Mouse (Mus musculus) thymus, adult 2 months (tissue): ENCODE measurements around the gene Defb42. TPM values are rescaled to one million over a fixed set of nuclear protein-coding genes. Genes with fewer than 3 reads are reported as not detected.

Experiments used
- DNase-seq: peaks from one replicate; pipeline ENCODE4 v3.0.0; 2021
- H3K27ac ChIP-seq: fragments of 200-500 bp; 2 replicates; pipeline ENCODE4 v1.5.1; 2012; ENCODE audit warnings: low read length, control low read depth; ENCODE audit not compliant: control insufficient read depth, insufficient read depth
- H3K27me3 ChIP-seq: fragments of 200-500 bp; 2 replicates; pipeline ENCODE4 v1.6.1; 2012; ENCODE audit warnings: mild to moderate bottlenecking, low read length, moderate library complexity, mixed read lengths; ENCODE audit not compliant: control insufficient read depth, insufficient read depth
- H3K36me3 ChIP-seq: fragments of 200-500 bp; 2 replicates; pipeline ENCODE4 v1.6.1; 2012; ENCODE audit warnings: mild to moderate bottlenecking, low read length, moderate library complexity; ENCODE audit not compliant: control insufficient read depth, insufficient read depth
- H3K4me1 ChIP-seq: fragments of 200-500 bp; replicated peaks from 2 replicates; pipeline ENCODE4 v1.6.1; 2012; ENCODE audit warnings: low read length; ENCODE audit not compliant: control insufficient read depth, insufficient read depth
- H3K4me3 ChIP-seq: fragments of 200-500 bp; 2 replicates; pipeline ENCODE4 v1.5.1; 2012; ENCODE audit warnings: mild to moderate bottlenecking, low read length, control low read depth, moderate library complexity; ENCODE audit not compliant: control insufficient read depth, insufficient read depth
- CTCF ChIP-seq: fragments of 200-500 bp; IDR thresholded peaks from 2 replicates; pipeline ENCODE4 v1.5.1; 2012; ENCODE audit warnings: mild to moderate bottlenecking, control low read depth, low read length, moderate library complexity, borderline replicate concordance; ENCODE audit not compliant: control insufficient read depth, poor library complexity, insufficient read depth; ENCODE audit errors: extremely low read depth
- POLR2A ChIP-seq: fragments of 200-500 bp; IDR thresholded peaks from 2 replicates; pipeline ENCODE4 v1.6.1; 2012; ENCODE audit warnings: mild to moderate bottlenecking, low read length, control low read depth, moderate library complexity; ENCODE audit not compliant: control insufficient read depth, poor library complexity, insufficient read depth; ENCODE audit errors: extremely low read depth
- WGBS: fragments of 180-500 bp; shearing (Covaris S2); methylation state at CpG from one replicate; pipeline ENCODE4 v1.1.7; 2018; 5-methylcytosine and 5-hydroxymethylcytosine counted together
- polyA plus RNA-seq: library from polyadenylated mRNA; depleted of rRNA; stranded (reverse); fragments of >200 nt; gene quantifications from 2 replicates; pipeline ENCODE4 v1.2.3, GENCODE M21; 2012

The Defb42 gene
- polyA plus RNA-seq, 1 experiment = 1.8 TPM

DNA sequence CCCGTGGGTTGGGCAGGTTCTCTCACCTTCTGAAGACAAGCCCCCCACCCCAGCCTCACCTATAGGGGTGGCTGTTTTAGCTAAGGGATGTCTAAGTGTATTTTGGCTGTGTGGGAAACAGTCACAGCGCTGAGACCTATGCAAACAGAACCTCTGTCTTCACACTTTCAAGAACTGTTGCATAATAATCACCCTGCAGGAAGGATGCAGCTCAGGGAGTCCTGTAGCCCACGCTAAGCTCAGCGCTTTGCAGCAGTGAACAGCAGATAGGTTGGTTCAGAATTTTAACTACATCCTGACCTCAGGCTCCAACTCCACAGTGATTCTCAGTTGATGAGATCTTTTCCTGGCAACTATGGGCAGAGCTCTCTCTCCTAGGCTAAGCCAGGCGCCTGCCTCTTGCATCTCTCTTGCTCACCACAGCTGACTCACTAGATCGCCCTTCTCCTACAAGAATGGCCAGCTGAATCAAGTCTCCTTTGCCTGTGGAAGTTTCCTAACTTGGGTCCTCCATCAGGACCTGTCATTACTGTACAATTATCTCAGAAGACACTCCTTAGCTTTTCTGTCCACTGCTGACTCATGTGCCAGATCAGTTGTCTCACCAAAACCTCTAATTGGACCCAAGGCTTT is 26.2 kb upstream of the Defb42 start:
- TF ChIP-seq POLR2A (no peak), CTCF (no peak)
- WGBS = 65% methylated on average over 6 of the region's 6 CpGs
- Histone ChIP-seq H3K27ac (no peak overlapping the region), H3K4me1 (no peaks in the 10 kb centered on the region), H3K27me3 (no peaks in the 10 kb centered on the region), H3K4me3 (no peak overlapping the region), H3K36me3 (no peaks in the 10 kb centered on the region)
- no peak for DNase-seq

DNA sequence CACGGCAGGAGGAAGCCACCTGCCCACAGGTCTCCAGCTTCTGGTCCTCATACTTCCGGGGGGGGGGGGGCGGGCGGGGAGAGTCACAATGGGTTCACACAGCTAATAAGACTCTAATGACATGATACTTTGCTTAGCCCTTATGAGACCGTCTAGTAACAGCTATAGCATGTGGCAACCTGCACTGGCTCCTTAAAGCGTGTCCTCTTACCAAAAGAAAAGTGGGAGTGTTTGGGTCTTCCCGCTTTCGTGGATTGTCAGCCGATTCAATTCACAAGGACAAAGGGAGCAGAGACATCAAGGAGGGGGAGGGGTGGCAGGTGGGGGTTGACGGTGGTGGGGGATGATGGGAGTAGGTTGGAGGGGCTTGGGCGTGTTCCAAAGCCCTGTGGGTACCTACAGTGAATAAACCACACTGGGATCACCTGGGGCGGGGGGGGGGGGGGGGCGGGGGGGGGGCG is 3.1 kb downstream of the Defb42 start, which contains the start of gene Defb30:
Gene Defb30, minus strand, starts transcription at position 51 of the 461 bp plus-strand sequence.
- no peaks in the 10 kb centered on the region for H3K27me3 ChIP-seq
- TF ChIP-seq POLR2A (no peak), CTCF (no peak)
- H3K4me3 ChIP-seq = no peak within 1 kb of the TSS
- 70% methylated on average over 14 of the region's 14 CpGs for WGBS
- no peaks in the 10 kb centered on the region for H3K36me3 ChIP-seq
- DNase-seq = no peak
- H3K4me1 ChIP-seq = 0 out of 2 replicates have a peak, but pooled peaks cover 2% of the 10 kb centered on the region
- no peak within 1 kb of the TSS for H3K27ac ChIP-seq

DNA sequence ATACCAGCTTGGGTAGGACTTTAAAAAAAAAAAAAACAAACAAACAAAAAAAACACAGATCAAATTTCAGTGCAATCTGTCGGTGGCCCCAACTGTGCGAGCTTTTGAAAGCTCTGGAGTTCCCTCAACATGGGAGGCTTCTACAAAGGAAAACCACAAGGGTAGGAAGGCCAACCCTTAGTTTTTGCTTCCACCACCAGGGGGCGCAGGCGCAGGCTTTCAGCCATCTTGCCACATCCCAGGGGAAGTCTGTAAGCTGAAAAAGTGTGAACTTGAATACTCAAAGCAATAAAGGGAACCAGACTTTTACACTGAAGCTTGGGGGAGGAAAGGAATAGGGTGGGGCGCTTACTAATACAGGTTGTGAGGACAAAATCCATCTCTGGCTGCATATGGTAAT is 4.0 kb downstream of the Defb42 start:
- Histone ChIP-seq H3K4me3 (no peak overlapping the region), H3K27ac (no peak overlapping the region), H3K27me3 (no peaks in the 10 kb centered on the region), H3K36me3 (no peaks in the 10 kb centered on the region), H3K4me1 (0 out of 2 replicates have a peak, but pooled peaks cover 2% of the 10 kb centered on the region)
- WGBS = 18% methylated on average over 5 of the region's 5 CpGs
- peak; percentile 74 for DNase-seq
- no peak for TF ChIP-seq POLR2A
- TF ChIP-seq CTCF = peak; percentile 72; the same call in 1 of the 2 replicates

DNA sequence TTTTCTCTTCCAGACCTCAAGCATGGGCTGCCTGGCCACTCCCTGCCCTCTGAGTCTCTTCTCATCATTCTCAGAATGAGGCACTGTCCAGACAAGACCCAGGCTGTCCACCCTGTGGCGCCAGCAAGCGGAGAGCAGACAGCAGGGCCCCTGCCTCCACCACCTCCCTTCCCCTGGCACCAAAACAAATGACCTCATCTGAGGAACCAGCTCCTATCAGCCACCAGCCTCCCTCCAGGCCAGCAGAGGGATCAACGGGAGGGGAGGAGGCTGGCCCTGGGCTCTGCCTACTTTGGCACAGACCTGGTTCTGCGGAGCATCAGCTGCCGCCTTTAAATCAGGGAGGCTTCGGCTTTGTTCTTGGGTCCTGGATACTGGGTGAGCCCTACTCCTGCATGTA is 7.9 kb downstream of the Defb42 start:
- no peak for DNase-seq
- Histone ChIP-seq H3K27ac (no peak overlapping the region), H3K27me3 (no peaks in the 10 kb centered on the region), H3K36me3 (no peaks in the 10 kb centered on the region), H3K4me1 (0 out of 2 replicates have a peak, but pooled peaks cover 2% of the 10 kb centered on the region), H3K4me3 (no peak overlapping the region)
- no peak for TF ChIP-seq CTCF
- WGBS = 66% methylated on average over 6 of the region's 6 CpGs

DNA sequence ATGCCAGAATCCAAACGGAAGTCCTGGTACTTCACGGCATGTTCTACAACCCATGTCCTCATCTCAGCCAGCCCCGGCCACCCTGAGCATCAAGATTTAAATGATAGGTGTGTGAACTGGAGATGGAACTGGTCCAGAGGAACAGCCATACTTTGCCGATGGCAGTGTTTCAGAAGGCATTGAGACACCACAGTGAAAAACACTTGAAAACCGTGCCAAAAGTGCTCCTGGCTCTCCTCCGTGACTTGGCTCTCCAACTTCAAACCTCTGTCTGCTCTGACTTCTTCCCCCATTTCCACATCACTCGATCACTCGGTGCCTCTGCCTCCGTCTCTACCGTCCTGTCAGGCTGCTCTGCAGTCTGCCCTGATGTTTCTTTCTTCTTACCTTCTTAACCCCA is 13.6 kb downstream of the Defb42 start:
- Histone ChIP-seq H3K36me3 (no peaks in the 10 kb centered on the region), H3K4me3 (no peak overlapping the region), H3K27ac (no peak overlapping the region), H3K27me3 (no peaks in the 10 kb centered on the region), H3K4me1 (no peaks in the 10 kb centered on the region)
- no peak for TF ChIP-seq CTCF
- no peak for DNase-seq
- 81% methylated on average over 10 of the region's 10 CpGs for WGBS

DNA sequence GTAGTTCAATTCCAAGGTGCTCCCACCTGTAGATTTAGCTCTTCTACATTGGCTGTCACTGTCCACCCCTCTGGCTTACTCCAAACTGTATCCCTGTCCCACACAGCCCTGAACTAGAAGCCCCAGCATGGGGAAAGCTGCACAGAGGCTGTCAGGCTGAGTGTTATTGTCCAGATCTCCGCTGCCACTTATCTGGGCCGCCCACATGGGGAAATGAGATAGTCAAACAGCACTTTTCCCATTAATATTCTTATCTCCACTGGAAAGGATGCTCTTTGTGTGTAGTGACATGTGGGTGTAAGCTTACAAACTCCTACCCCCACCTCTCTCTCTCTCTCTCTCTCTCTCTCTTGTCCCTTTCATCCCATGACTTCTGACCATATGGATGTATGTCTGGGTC is 15.4 kb downstream of the Defb42 start:
- Histone ChIP-seq H3K36me3 (no peaks in the 10 kb centered on the region), H3K4me3 (no peak overlapping the region), H3K27ac (no peak overlapping the region), H3K27me3 (no peaks in the 10 kb centered on the region), H3K4me1 (no peaks in the 10 kb centered on the region)
- no peak for TF ChIP-seq POLR2A
- no peak for TF ChIP-seq CTCF
- 96% methylated on average over 2 of the region's 2 CpGs for WGBS
- no peak for DNase-seq

DNA sequence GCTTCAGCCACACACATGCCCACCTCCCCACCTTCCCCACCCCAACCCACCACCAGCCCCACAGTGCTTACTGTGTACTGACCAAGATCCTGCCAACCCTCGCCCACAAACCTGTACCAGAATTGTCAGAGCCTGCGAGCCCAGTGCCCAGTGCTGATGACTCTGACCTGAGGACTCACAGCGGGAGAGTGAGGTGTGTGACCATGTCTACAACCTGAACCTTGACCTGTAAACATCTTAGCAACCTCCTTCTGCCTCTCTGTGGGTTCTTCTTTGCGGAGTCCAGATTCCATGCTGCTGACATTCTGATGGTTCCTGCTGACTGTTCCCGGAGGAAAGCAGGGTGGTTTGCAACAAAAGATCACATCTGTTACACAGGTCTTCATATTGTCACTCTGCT is 18.6 kb downstream of the Defb42 start:
- TF ChIP-seq CTCF = no peak
- no peak for TF ChIP-seq POLR2A
- Histone ChIP-seq H3K27ac (no peak overlapping the region), H3K4me3 (no peak overlapping the region), H3K27me3 (no peaks in the 10 kb centered on the region), H3K4me1 (no peaks in the 10 kb centered on the region), H3K36me3 (no peaks in the 10 kb centered on the region)
- 87% methylated on average over 5 of the region's 5 CpGs for WGBS
- no peak for DNase-seq
